Mouse (Mus musculus): ENCODE measurements around the gene Palld. TPM values are rescaled to one million over a fixed set of nuclear protein-coding genes. Genes with fewer than 3 reads are reported as not detected.

Gene Palld
- polyA plus RNA-seq, 1 experiment from 2014 or later = 49.7 TPM

GRCm38 (mm10) chr8:61478150-61478549 is 424.3 kb downstream of the Palld start:
- no peak for DNase-seq (ENCODE audit: low spot score)
- no peaks in the 10 kb centered on the region for H3K36me3 ChIP-seq (ENCODE audit: insufficient read depth, low read length)
- no peak overlapping the region for H3K27ac ChIP-seq
- 0 out of 2 replicates have a peak, but pooled peaks cover 5% of the 10 kb centered on the region for H3K4me1 ChIP-seq (replicated peaks; ENCODE audit: insufficient read depth, low read length)
- WGBS = 89% methylated on average over 4 of the region's 4 CpGs
- H3K4me2 ChIP-seq (ENCODE audit: low read length) = no peak overlapping the region
- no peak for ATAC-seq (replicated peaks; ENCODE audit: low FRiP score, low read depth)
- no peak overlapping the region for H3K4me3 ChIP-seq (replicated peaks; ENCODE audit: low read depth, low read length)
- no peak overlapping the region for H3K9ac ChIP-seq (ENCODE audit: low read depth, low read length)
- no peaks in the 10 kb centered on the region for H3K27me3 ChIP-seq (ENCODE audit: insufficient read depth, low read length)
- no peaks in the 10 kb centered on the region for H3K9me3 ChIP-seq (replicated peaks; ENCODE audit: low read length)
- peak; percentile 29; the same call in 1 of the 2 replicates for TF ChIP-seq CTCF (IDR thresholded peaks at IDR 0.05; ENCODE audit: low read depth)

DNA sequence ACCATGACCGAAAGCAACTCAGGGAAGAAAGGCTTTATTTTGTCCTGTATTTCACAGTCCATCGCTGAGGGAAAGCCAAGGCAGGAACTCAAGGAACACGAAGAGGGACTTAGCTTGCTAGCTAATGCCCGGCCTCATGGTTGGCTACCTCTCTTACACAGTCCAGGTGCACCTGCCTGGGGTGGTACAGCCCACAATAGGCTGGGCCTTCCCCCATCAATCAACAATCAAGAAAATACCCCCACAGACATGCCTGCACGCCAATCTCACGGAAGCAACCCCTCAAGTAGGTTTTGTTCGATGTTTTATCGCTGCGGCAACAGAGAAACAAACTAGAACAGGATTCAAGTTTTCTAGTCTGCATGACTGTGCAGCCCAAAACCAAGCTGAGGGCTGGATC is 426.3 kb downstream of the Palld start:
- no peak for TF ChIP-seq CTCF (IDR thresholded peaks at IDR 0.05; ENCODE audit: low read depth)
- H3K9ac ChIP-seq (ENCODE audit: low read depth, low read length) = no peak overlapping the region
- H3K27me3 ChIP-seq (ENCODE audit: insufficient read depth, low read length) = no peaks in the 10 kb centered on the region
- peak overlapping the region; percentile 61 for H3K27ac ChIP-seq
- 45% methylated on average over 9 of the region's 9 CpGs for WGBS
- DNase-seq (ENCODE audit: low spot score) = peak; percentile 29
- H3K36me3 ChIP-seq (ENCODE audit: insufficient read depth, low read length) = no peaks in the 10 kb centered on the region
- no peaks in the 10 kb centered on the region for H3K9me3 ChIP-seq (replicated peaks; ENCODE audit: low read length)
- 0 out of 2 replicates have a peak, but pooled peaks cover 5% of the 10 kb centered on the region for H3K4me1 ChIP-seq (replicated peaks; ENCODE audit: insufficient read depth, low read length)
- ATAC-seq (replicated peaks; ENCODE audit: low FRiP score, low read depth) = peak; percentile 61; the same call in 1 of the 2 replicates
- H3K4me2 ChIP-seq (ENCODE audit: low read length) = no peak overlapping the region
- no peak overlapping the region for H3K4me3 ChIP-seq (replicated peaks; ENCODE audit: low read depth, low read length)

DNA sequence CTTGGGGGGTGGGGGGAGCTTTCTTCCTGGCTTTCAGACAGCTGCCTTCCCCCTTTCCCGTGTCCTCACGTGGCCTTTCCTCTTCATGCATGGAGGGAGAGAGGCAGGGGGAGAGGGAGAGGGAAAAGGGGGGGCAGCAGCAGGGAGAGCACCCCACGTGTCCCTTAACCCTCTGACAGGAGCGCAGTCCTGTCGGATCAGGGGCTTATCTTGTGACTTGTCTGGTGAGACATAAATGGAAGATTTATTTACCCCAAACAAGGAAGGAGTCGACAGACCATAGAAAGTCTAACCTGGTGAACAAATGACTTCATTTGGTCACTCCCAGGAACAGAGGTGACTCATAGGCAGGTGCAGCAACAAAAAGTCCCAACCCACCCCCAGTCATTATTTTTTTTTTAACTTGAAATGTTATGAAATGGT is 427.2 kb downstream of the Palld start:
- ATAC-seq (replicated peaks; ENCODE audit: low FRiP score, low read depth) = peak; percentile 69
- peak; percentile 38 for DNase-seq (ENCODE audit: low spot score)
- Histone ChIP-seq H3K9ac (ENCODE audit: low read depth, low read length) (no peak overlapping the region), H3K4me2 (ENCODE audit: low read length) (no peak overlapping the region; the same call in 1 of the 2 replicates), H3K27me3 (ENCODE audit: insufficient read depth, low read length) (no peaks in the 10 kb centered on the region), H3K4me3 (replicated peaks; ENCODE audit: low read depth, low read length) (no peak overlapping the region), H3K9me3 (replicated peaks; ENCODE audit: low read length) (no peaks in the 10 kb centered on the region), H3K27ac (peak overlapping the region; percentile 57), H3K4me1 (replicated peaks; ENCODE audit: insufficient read depth, low read length) (0 out of 2 replicates have a peak, but pooled peaks cover 5% of the 10 kb centered on the region), H3K36me3 (ENCODE audit: insufficient read depth, low read length) (no peaks in the 10 kb centered on the region)
- TF ChIP-seq CTCF (IDR thresholded peaks at IDR 0.05; ENCODE audit: low read depth) = no peak
- 26% methylated on average over 6 of the region's 6 CpGs for WGBS

DNA sequence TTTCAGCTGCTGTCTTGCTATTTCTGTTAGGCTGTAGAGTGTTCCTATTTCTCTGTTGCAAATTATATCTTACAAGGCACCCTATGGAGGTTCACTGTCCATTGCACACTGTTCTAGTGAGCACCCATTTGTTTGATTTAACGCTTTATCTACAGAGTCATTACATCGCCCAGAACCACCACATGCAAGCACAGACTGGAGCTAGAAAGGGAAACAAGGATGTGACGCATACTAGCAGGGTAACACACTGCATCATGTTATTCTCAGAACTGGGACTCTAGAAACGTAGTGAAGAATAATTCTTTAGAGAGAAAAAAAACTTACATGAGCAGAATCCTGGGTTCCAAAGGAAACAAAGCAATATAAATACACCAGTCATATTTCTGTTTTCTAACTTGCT is 432.3 kb downstream of the Palld start:
- no peak for ATAC-seq (replicated peaks; ENCODE audit: low FRiP score, low read depth)
- Histone ChIP-seq H3K27ac (no peak overlapping the region), H3K9ac (ENCODE audit: low read depth, low read length) (no peak overlapping the region), H3K4me1 (replicated peaks; ENCODE audit: insufficient read depth, low read length) (no peaks in the 10 kb centered on the region), H3K4me2 (ENCODE audit: low read length) (no peak overlapping the region), H3K27me3 (ENCODE audit: insufficient read depth, low read length) (no peaks in the 10 kb centered on the region), H3K4me3 (replicated peaks; ENCODE audit: low read depth, low read length) (no peak overlapping the region), H3K36me3 (ENCODE audit: insufficient read depth, low read length) (no peaks in the 10 kb centered on the region), H3K9me3 (replicated peaks; ENCODE audit: low read length) (no peaks in the 10 kb centered on the region)
- DNase-seq (ENCODE audit: low spot score) = no peak
- WGBS = 76% methylated on average over 4 of the region's 4 CpGs
- TF ChIP-seq CTCF (IDR thresholded peaks at IDR 0.05; ENCODE audit: low read depth) = no peak

- no peak for TF ChIP-seq CTCF (IDR thresholded peaks at IDR 0.05; ENCODE audit: low read depth)
- Histone ChIP-seq H3K4me3 (replicated peaks; ENCODE audit: low read depth, low read length) (no peak overlapping the region), H3K36me3 (ENCODE audit: insufficient read depth, low read length) (no peaks in the 10 kb centered on the region), H3K27ac (no peak overlapping the region), H3K4me1 (replicated peaks; ENCODE audit: insufficient read depth, low read length) (no peaks in the 10 kb centered on the region), H3K9ac (ENCODE audit: low read depth, low read length) (no peak overlapping the region), H3K27me3 (ENCODE audit: insufficient read depth, low read length) (no peaks in the 10 kb centered on the region), H3K9me3 (replicated peaks; ENCODE audit: low read length) (no peaks in the 10 kb centered on the region), H3K4me2 (ENCODE audit: low read length) (no peak overlapping the region)
- ATAC-seq (replicated peaks; ENCODE audit: low FRiP score, low read depth) (no peak), DNase-seq (ENCODE audit: low spot score) (no peak)
- WGBS = 96% methylated on average over 3 of the region's 3 CpGs
These were observed 435.0 kb downstream of the Palld start for GRCm38 (mm10) chr8:61467553-61467815.

GRCm38 (mm10) chr8:61466696-61467552 is 435.6 kb downstream of the Palld start:
- Histone ChIP-seq H3K4me2 (ENCODE audit: low read length) (no peak overlapping the region), H3K27me3 (ENCODE audit: insufficient read depth, low read length) (no peaks in the 10 kb centered on the region), H3K9ac (ENCODE audit: low read depth, low read length) (no peak overlapping the region), H3K4me1 (replicated peaks; ENCODE audit: insufficient read depth, low read length) (no peaks in the 10 kb centered on the region), H3K9me3 (replicated peaks; ENCODE audit: low read length) (no peaks in the 10 kb centered on the region), H3K36me3 (ENCODE audit: insufficient read depth, low read length) (no peaks in the 10 kb centered on the region), H3K4me3 (replicated peaks; ENCODE audit: low read depth, low read length) (no peak overlapping the region), H3K27ac (no peak overlapping the region)
- no peak for ATAC-seq (replicated peaks; ENCODE audit: low FRiP score, low read depth)
- WGBS = 81% methylated on average over 15 of the region's 15 CpGs
- no peak for TF ChIP-seq CTCF (IDR thresholded peaks at IDR 0.05; ENCODE audit: low read depth)
- DNase-seq (ENCODE audit: low spot score) = no peak
